Mouse (Mus musculus): ENCODE results near the gene Tmem231.

DNA sequence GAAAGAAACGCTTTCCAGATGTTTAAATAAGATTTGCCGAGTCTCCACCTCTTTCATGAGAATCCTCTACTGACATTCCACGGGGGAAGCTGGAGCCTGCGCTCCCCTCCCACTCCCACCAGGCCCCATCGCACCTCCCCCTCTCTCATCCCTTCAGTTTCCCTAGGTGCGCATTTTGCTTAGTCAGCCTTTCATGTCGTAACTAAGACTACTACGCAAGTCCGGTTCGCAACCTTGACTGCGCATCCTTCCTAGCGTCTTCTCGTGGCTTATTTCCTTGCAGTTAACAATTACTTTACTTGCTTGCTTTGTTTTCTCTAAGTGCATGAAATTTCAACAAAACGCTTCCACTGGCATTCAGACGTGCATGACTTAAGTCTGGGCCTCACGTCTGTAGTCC is 2.0 kb downstream of the Tmem231 start:
- TF ChIP-seq GATA1 (IDR thresholded peaks at IDR 0.05; ENCODE audit: low read length) = no peak
- TF ChIP-seq TAL1 (IDR thresholded peaks at IDR 0.05; ENCODE audit: low read length) = no peak

Measured in erythroblast, embryonic 14.5 days (primary cell).